Mouse (Mus musculus): ENCODE results near the gene Tepsin.

- TF ChIP-seq GATA1 (IDR thresholded peaks at IDR 0.05; ENCODE audit: borderline replicate concordance, low read length) (no peak), FLI1 (IDR thresholded peaks at IDR 0.05; ENCODE audit: low read length) (no peak)
Observed at GRCm38 (mm10) chr11:120126845-120127244, 28.3 kb upstream of the Tepsin start.
